Mouse (Mus musculus) skeletal muscle tissue, adult 2 months (tissue): ENCODE data around the gene Dqx1.
A peak's percentile ranks its signal among the peaks of the same experiment; 100 is the strongest.

ENCODE experiments used
- DNase-seq: peaks from one replicate; pipeline ENCODE4 v3.0.0-alpha.2; 2012; ENCODE audit warnings: low read depth, low spot score

Gene Dqx1

GRCm38 (mm10) chr6:83070311-83071219 is 12.9 kb downstream of the Dqx1 start:
- no peak for DNase-seq

- no peak for DNase-seq
Measured at GRCm38 (mm10) chr6:83071220-83071619, 13.6 kb downstream of the Dqx1 start.

GRCm38 (mm10) chr6:83074979-83075378 is 17.3 kb downstream of the Dqx1 start:
- DNase-seq = no peak

GRCm38 (mm10) chr6:83077630-83078323 is 20.1 kb downstream of the Dqx1 start, which contains the start of gene Pcgf1:
Gene Pcgf1, plus strand, starts transcription at chr6:83077869.
- peak; percentile 14 for DNase-seq

GRCm38 (mm10) chr6:83078324-83078858 is 20.7 kb downstream of the Dqx1 start:
- DNase-seq = peak; percentile 98

- DNase-seq = no peak
Measured at GRCm38 (mm10) chr6:83080210-83080609, 22.6 kb downstream of the Dqx1 start.

- no peak for DNase-seq
Measured at GRCm38 (mm10) chr6:83083497-83083896, 25.9 kb downstream of the Dqx1 start.

- DNase-seq = no peak
Measured at GRCm38 (mm10) chr6:83084477-83084876, 26.8 kb downstream of the Dqx1 start.

GRCm38 (mm10) chr6:83086121-83087035 is 28.7 kb downstream of the Dqx1 start, which contains the start of gene Lbx2:
Gene Lbx2, plus strand, starts transcription at chr6:83086367.
- DNase-seq = no peak

- DNase-seq = peak; percentile 51
Measured at GRCm38 (mm10) chr6:83087205-83087925, 29.7 kb downstream of the Dqx1 start.

GRCm38 (mm10) chr6:83087926-83088260 is 30.2 kb downstream of the Dqx1 start:
- DNase-seq = no peak

- DNase-seq = no peak
Measured at GRCm38 (mm10) chr6:83092416-83093127, 34.9 kb downstream of the Dqx1 start.

- no peak for DNase-seq
Measured at GRCm38 (mm10) chr6:83095968-83096367, 38.3 kb downstream of the Dqx1 start.

GRCm38 (mm10) chr6:83098411-83098810 is 40.8 kb downstream of the Dqx1 start:
- DNase-seq = no peak

GRCm38 (mm10) chr6:83101316-83101687 is 43.7 kb downstream of the Dqx1 start, which contains the start of the genes Ccdc142 and Gm42688:
Gene Ccdc142, plus strand, starts transcription at chr6:83101601.
Gene Gm42688, plus strand, starts transcription at chr6:83101617.
- DNase-seq = peak; percentile 89

- DNase-seq = no peak
Measured at GRCm38 (mm10) chr6:83101688-83102556, 44.3 kb downstream of the Dqx1 start.

GRCm38 (mm10) chr6:83103130-83103650 is 45.5 kb downstream of the Dqx1 start:
- DNase-seq = no peak

- no peak for DNase-seq
Measured at GRCm38 (mm10) chr6:83104158-83104557, 46.5 kb downstream of the Dqx1 start.
